Mouse (Mus musculus): ENCODE measurements around the gene Mapkapk2. TPM values are rescaled to one million over a fixed set of nuclear protein-coding genes. Genes with fewer than 3 reads are reported as not detected.

The Mapkapk2 gene
- polyA plus RNA-seq, 1 experiment from 2014 or later, result 42.7 TPM

- Histone ChIP-seq H3K36me3 (no peaks in the 10 kb centered on the region), H3K9ac (no peak overlapping the region), H3K4me1 (peaks cover 13% of the 10 kb centered on the region), H3K4me3 (no peak overlapping the region), H3K9me3 (no peaks in the 10 kb centered on the region), H3K4me2 (replicated peaks) (no peak overlapping the region), H3K27me3 (no peaks in the 10 kb centered on the region), H3K27ac (no peak overlapping the region)
- 83% methylated on average over 10 of the region's 10 CpGs for WGBS
- ATAC-seq (ENCODE audit: low FRiP score, low read depth), result no peak
Observed at GRCm38 (mm10) chr1:131103776-131104424, 6.3 kb upstream of the Mapkapk2 start.

- Histone ChIP-seq H3K27me3 (no peaks in the 10 kb centered on the region), H3K4me1 (peaks cover 12% of the 10 kb centered on the region), H3K9ac (no peak overlapping the region), H3K9me3 (no peaks in the 10 kb centered on the region), H3K4me2 (replicated peaks) (no peak overlapping the region), H3K36me3 (no peaks in the 10 kb centered on the region), H3K4me3 (no peak overlapping the region), H3K27ac (no peak overlapping the region)
- no peak for ATAC-seq (ENCODE audit: low FRiP score, low read depth)
- 72% methylated on average over 1 of the region's 1 CpGs for WGBS
Observed at GRCm38 (mm10) chr1:131100808-131101207, 3.2 kb upstream of the Mapkapk2 start.

GRCm38 (mm10) chr1:131096803-131097699 is 575 bp downstream of the Mapkapk2 start:
- no peaks in the 10 kb centered on the region for H3K27me3 ChIP-seq
- under 1% methylated on average over 79 of the region's 98 CpGs for WGBS
- no peaks in the 10 kb centered on the region for H3K9me3 ChIP-seq
- peaks cover 47% of the 10 kb centered on the region for H3K4me1 ChIP-seq
- H3K4me3 ChIP-seq, result peak overlapping the region; percentile 92
- H3K36me3 ChIP-seq, result no peaks in the 10 kb centered on the region
- peak overlapping the region; percentile 93 for H3K27ac ChIP-seq
- H3K4me2 ChIP-seq (replicated peaks), result peak overlapping the region; percentile 85
- peak overlapping the region; percentile 95 for H3K9ac ChIP-seq
- peak; percentile 62 for ATAC-seq (ENCODE audit: low FRiP score, low read depth)

- H3K4me1 ChIP-seq, result peaks cover 53% of the 10 kb centered on the region
- H3K27me3 ChIP-seq, result no peaks in the 10 kb centered on the region
- WGBS, result 30% methylated on average over 9 of the region's 9 CpGs
- peak overlapping the region; percentile 93 for H3K27ac ChIP-seq
- peak overlapping the region; percentile 95 for H3K9ac ChIP-seq
- no peaks in the 10 kb centered on the region for H3K36me3 ChIP-seq
- no peaks in the 10 kb centered on the region for H3K9me3 ChIP-seq
- peak overlapping the region; percentile 92 for H3K4me3 ChIP-seq
- H3K4me2 ChIP-seq (replicated peaks), result peak overlapping the region; percentile 85
- no peak for ATAC-seq (ENCODE audit: low FRiP score, low read depth)
Observed at GRCm38 (mm10) chr1:131096132-131096695, 1.4 kb downstream of the Mapkapk2 start.

- Histone ChIP-seq H3K9me3 (no peaks in the 10 kb centered on the region), H3K9ac (peak overlapping the region; percentile 95), H3K27me3 (no peaks in the 10 kb centered on the region), H3K27ac (no peak overlapping the region), H3K4me3 (peak overlapping the region; percentile 92), H3K4me2 (replicated peaks) (peak overlapping the region; percentile 85), H3K36me3 (no peaks in the 10 kb centered on the region), H3K4me1 (peaks cover 59% of the 10 kb centered on the region)
- 51% methylated on average over 8 of the region's 8 CpGs for WGBS
- ATAC-seq (ENCODE audit: low FRiP score, low read depth), result no peak
Observed at GRCm38 (mm10) chr1:131095574-131095973, 2.1 kb downstream of the Mapkapk2 start.

- Histone ChIP-seq H3K4me3 (no peak overlapping the region), H3K36me3 (no peaks in the 10 kb centered on the region), H3K9me3 (no peaks in the 10 kb centered on the region), H3K4me2 (replicated peaks) (no peak overlapping the region), H3K27me3 (no peaks in the 10 kb centered on the region), H3K9ac (no peak overlapping the region), H3K27ac (no peak overlapping the region), H3K4me1 (peaks cover 76% of the 10 kb centered on the region)
- ATAC-seq (ENCODE audit: low FRiP score, low read depth), result no peak
- 86% methylated on average over 8 of the region's 8 CpGs for WGBS
Observed at GRCm38 (mm10) chr1:131093889-131094288, 3.7 kb downstream of the Mapkapk2 start.

GRCm38 (mm10) chr1:131092846-131093245 is 4.8 kb downstream of the Mapkapk2 start:
- Histone ChIP-seq H3K27ac (no peak overlapping the region), H3K4me3 (no peak overlapping the region), H3K36me3 (no peaks in the 10 kb centered on the region), H3K4me1 (peaks cover 80% of the 10 kb centered on the region), H3K27me3 (no peaks in the 10 kb centered on the region), H3K9me3 (no peaks in the 10 kb centered on the region), H3K9ac (no peak overlapping the region), H3K4me2 (replicated peaks) (no peak overlapping the region)
- ATAC-seq (ENCODE audit: low FRiP score, low read depth), result no peak
- 95% methylated on average over 3 of the region's 3 CpGs for WGBS

- no peak overlapping the region for H3K9ac ChIP-seq
- no peak overlapping the region for H3K27ac ChIP-seq
- H3K9me3 ChIP-seq, result no peaks in the 10 kb centered on the region
- H3K4me1 ChIP-seq, result peaks cover 86% of the 10 kb centered on the region
- no peak overlapping the region for H3K4me2 ChIP-seq (replicated peaks)
- WGBS, result 86% methylated on average over 3 of the region's 3 CpGs
- no peaks in the 10 kb centered on the region for H3K27me3 ChIP-seq
- H3K36me3 ChIP-seq, result no peaks in the 10 kb centered on the region
- no peak overlapping the region for H3K4me3 ChIP-seq
- no peak for ATAC-seq (ENCODE audit: low FRiP score, low read depth)
Observed at GRCm38 (mm10) chr1:131092173-131092572, 5.5 kb downstream of the Mapkapk2 start.

GRCm38 (mm10) chr1:131091481-131091880 is 6.1 kb downstream of the Mapkapk2 start:
- H3K9me3 ChIP-seq, result no peaks in the 10 kb centered on the region
- peaks cover 93% of the 10 kb centered on the region for H3K4me1 ChIP-seq
- WGBS, result 77% methylated on average over 3 of the region's 3 CpGs
- H3K36me3 ChIP-seq, result no peaks in the 10 kb centered on the region
- H3K9ac ChIP-seq, result no peak overlapping the region
- no peak overlapping the region for H3K4me2 ChIP-seq (replicated peaks)
- ATAC-seq (ENCODE audit: low FRiP score, low read depth), result no peak
- H3K27ac ChIP-seq, result no peak overlapping the region
- no peaks in the 10 kb centered on the region for H3K27me3 ChIP-seq
- no peak overlapping the region for H3K4me3 ChIP-seq

- Histone ChIP-seq H3K27ac (no peak overlapping the region), H3K4me1 (peaks cover 94% of the 10 kb centered on the region), H3K36me3 (no peaks in the 10 kb centered on the region), H3K9ac (no peak overlapping the region), H3K9me3 (no peaks in the 10 kb centered on the region), H3K4me2 (replicated peaks) (no peak overlapping the region), H3K4me3 (no peak overlapping the region), H3K27me3 (no peaks in the 10 kb centered on the region)
- ATAC-seq (ENCODE audit: low FRiP score, low read depth), result no peak
- WGBS, result 68% methylated on average over 4 of the region's 4 CpGs
Observed at GRCm38 (mm10) chr1:131090877-131091276, 6.7 kb downstream of the Mapkapk2 start.

GRCm38 (mm10) chr1:131090261-131090660 is 7.4 kb downstream of the Mapkapk2 start:
- 74% methylated on average over 5 of the region's 5 CpGs for WGBS
- Histone ChIP-seq H3K9me3 (no peaks in the 10 kb centered on the region), H3K4me2 (replicated peaks) (no peak overlapping the region), H3K27ac (peak overlapping the region; percentile 22; the same call in 1 of the 2 replicates), H3K9ac (no peak overlapping the region), H3K4me3 (no peak overlapping the region), H3K36me3 (no peaks in the 10 kb centered on the region), H3K27me3 (no peaks in the 10 kb centered on the region), H3K4me1 (peaks cover 90% of the 10 kb centered on the region)
- ATAC-seq (ENCODE audit: low FRiP score, low read depth), result no peak

- H3K9me3 ChIP-seq, result no peaks in the 10 kb centered on the region
- no peaks in the 10 kb centered on the region for H3K27me3 ChIP-seq
- H3K36me3 ChIP-seq, result no peaks in the 10 kb centered on the region
- peak overlapping the region; percentile 19 for H3K9ac ChIP-seq
- no peak overlapping the region for H3K4me3 ChIP-seq
- H3K4me2 ChIP-seq (replicated peaks), result 0 out of 2 replicates have a peak overlapping the region, but pooled peaks have one; percentile 14
- peak overlapping the region; percentile 28; the same call in 1 of the 2 replicates for H3K27ac ChIP-seq
- H3K4me1 ChIP-seq, result peaks cover 90% of the 10 kb centered on the region
- ATAC-seq (ENCODE audit: low FRiP score, low read depth), result no peak
- WGBS, result 73% methylated on average over 2 of the region's 2 CpGs
Observed at GRCm38 (mm10) chr1:131089525-131090127, 8.0 kb downstream of the Mapkapk2 start.
